Mouse (Mus musculus): ENCODE measurements around the gene Spaca3.

Spaca3 gene

DNA sequence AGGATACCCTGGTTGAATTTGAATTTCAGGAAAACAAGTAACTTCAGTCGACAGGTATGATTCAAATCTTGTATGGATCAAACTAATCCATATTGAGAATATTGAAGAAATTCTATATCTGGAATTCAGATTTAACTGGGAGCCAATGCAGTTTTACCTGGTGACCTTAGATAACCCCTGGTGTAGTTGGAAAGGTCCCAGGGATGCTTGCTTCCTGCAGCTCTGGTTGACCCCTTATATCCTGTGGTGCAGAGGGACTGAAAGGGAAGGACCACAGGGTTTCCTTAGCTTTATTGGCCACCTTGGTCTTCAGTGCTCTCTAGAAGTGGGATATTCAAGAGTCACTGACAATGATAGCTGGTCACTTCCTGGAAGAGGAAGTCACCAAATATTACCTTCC is 9.9 kb downstream of the Spaca3 start:
- in situ Hi-C loops (cut with MboI, MseI), result no loop called here

DNA sequence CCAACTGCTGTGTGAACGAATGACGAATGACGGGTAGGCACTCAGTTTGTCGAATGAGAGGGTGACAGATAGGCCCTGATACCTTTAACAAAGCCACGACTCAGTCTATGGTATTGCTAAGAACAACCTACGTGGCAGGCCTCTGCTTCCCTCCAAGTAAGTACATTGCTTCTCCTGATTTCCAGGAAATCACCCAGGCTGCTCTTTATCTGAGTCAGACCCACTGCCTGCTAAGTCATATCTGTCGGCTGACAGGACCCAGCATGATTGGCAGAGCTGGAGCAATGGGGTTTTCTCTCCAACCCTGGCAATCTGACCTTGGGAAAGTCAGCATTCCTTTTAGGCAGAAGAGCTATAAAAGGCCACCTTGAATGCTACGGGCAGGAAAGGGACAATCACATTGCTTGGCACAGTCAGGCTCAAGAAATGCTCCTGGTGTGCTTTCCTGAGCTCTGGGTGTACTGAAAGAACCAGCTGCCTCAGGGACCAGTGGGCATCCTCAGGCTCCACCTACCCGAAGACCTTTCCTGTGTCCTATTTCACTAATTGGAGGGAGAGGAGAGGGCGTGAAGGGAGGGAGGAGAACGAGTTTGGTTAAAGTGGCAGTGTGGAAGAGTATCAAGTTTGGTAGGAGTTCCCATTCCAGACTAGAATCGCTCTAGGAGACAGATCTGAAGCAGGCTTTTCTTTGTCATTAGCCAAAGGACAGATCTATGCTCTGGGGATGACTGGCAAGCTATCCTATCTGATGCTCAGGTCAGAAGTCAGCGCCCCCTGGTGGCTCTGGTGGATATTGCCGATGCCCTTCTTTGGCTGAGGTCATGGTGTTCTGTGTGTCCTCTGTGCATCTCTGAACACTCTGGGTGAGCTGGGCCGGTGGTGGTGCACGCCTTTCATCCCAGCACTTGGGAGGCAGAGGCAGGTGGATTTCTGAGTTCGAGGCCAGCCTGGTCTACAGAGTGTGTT is 14.6 kb downstream of the Spaca3 start:
- in situ Hi-C loops (cut with MboI, MseI), result no loop called here

DNA sequence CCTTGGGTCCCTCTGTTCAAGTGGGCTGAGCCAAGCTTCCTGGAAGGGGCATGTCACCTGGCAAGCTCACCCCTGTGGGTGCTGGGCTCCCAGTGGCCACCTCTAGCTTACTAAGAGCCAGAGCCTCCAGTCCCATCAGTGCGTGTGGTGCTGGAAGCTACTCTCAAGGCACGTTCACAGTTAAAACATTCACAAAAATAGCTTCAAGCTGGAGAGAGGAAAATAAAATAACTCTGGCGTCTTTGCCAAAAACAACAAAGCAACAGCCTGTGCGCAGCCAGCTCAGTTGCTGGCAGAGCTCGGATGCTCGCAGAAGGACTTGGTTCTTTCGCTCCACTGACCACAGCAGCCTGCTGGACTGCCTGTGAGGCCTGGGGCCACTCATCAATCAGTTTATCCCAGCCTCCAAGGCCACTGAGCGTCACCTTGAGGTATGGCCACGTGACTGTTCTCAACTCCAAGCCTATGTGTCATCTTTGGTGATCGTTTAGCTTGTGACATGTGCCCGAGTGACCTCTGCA is 19.0 kb downstream of the Spaca3 start:
- in situ Hi-C loops (cut with MboI, MseI), result no loop called here

DNA sequence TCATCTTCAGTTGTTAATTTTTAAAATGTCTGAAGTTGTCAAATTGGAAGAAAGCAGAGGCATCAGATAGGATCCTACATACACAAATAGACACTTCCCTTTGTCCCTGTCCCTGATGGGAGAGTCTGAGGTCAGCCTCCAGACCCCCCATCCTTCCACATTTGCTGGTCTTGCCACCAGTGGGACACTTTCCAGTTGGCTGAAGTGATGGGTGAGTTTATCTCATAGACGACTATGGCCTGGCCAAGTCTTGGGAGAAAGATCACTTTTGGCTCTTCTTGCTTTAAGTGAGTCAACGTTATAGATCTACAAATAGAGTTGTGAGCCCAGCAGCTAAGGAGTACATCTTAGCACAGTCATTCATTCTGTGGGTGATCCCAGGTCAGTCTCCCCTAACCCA is 19.9 kb downstream of the Spaca3 start:
- in situ Hi-C loops (cut with MboI, MseI), result no loop called here

DNA sequence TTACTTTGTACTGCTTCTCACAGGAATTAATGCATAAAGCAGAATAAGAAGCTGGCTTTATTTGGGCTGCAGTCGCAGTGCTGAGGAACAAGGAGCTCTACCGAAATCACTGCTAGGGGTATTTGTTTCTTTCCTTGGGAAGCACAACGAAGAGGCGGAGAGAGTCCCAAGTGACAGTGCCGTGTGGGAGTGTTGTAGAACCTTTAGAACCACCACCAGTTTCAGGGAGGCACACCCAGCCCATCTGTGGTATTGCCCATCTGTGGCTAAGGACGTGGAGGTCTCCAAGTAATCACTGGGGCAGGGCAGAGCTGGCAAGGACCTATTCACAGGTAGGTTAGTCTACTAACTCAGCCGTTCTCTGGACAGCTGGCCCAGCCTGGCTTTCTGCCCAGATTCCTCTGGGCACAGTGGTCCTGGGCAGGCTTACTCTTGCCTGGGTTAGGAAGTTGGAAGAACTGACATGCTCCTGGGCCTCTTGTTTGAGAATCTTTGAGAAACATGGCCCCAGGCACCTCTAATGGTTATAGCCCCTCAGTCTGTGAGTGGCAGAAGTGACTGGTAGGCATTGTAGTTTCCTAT is 24.2 kb downstream of the Spaca3 start:
- in situ Hi-C loops (cut with MboI, MseI), result no loop called here

DNA sequence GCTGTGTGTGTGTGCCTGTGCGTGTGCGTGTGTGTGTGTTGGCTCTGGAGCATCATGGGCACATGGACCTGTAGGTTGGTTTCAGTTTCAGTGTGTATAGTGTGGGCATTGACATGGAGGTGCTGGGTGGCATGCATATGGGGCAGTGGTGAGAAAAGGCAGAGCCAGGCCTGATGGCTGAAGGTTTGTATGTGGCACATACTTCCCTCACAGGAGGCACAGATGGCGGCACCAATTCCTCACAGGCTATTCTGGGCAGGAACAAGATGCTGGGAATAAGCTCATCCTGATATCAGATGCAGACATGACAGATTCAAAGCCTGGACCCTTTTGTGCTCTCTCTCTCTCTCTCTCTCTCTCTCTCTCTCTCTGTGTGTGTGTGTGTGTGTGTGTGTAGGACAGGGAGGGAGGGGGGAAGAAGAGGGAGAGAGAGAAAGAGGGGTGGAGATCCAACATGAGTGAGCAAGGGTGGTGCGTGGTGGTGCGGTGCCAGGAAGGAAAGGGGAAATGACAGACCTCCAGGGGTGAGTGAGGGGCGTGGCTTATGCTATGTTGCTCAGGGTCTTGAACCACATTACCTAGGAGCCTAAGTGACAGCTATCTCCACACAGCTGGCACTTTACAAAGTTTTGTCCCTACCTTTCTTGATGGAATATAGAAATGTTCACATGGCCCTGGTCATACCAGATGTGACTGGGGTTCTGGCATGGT is 26.5 kb downstream of the Spaca3 start:
- in situ Hi-C loops (cut with MboI, MseI), result no loop called here

DNA sequence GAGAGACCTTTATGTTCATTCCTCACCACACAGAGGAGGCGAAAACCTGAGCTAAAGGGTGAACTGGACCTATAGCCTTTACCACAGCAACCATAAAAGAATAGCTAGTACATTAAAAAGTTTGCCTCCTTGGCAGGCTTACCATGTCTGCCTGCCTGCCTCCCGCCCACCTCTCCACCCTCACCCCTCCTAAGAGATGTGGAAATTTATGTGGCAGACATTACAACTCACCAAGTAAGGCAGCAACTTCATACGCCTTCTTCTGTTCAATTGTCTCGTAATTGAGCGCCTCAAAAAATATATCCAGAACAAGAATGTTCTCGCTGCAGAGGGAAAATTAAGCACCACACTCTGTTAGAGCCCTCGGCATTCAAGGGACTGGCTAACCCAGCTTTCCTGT is 28.2 kb downstream of the Spaca3 start:
- in situ Hi-C loops (cut with MboI, MseI), result no loop called here

DNA sequence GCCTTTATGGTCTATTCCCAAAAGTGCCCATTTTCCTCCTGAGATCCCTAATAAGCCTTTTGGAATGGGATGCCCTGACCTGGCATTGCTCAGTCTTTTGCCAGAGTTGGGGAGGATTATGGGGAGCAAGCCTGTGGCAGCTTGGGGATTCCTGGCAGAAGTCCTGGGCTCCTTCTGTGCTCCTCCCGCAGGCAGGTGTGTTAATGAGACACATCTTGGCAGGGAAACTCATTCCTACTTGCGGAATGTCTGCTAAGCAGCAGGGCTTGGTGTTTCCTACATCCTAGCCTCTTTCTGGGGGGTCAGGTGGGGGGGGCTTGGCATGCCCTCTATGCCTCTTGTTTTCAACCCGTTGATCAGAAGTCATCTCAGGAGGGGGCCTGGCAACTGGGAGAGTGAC is 28.9 kb downstream of the Spaca3 start:
- in situ Hi-C loops (cut with MboI, MseI), result no loop called here

DNA sequence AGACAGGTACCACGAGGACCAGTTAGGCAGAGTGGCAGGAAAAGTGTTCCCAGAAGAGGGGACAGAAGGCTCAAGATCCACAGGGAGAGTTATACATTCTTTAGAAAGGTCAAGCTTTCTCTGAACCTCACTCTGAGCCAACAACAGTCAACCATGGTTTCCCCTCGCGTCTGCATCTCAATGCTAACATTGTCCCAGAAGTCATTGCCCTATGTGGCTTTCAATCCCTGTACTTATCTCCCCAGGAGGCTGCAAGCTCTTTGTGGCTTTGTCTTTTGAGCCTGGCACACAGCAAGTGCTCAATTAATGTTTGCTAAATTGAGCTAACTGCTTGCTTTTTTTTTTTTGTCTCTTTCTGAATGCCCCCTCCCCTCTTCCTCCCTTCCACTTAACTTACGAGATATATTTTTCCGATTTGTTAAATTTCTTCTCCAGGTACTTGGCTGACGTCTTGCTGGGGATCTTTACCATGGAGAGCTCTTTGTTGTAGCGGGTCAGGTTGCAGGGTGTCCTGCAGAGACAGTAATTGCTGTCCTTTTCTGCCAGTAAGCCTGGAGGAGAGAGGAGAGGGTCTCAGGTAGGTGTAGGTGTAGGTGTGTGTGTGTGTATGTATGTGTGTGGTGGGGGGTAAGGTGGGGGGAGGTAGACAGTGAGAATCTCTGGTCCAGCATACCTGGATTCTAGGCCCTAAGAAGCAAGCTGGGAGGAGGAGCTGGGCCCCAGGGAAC is 31.3 kb downstream of the Spaca3 start:
- in situ Hi-C loops (cut with MboI, MseI), result no loop called here

DNA sequence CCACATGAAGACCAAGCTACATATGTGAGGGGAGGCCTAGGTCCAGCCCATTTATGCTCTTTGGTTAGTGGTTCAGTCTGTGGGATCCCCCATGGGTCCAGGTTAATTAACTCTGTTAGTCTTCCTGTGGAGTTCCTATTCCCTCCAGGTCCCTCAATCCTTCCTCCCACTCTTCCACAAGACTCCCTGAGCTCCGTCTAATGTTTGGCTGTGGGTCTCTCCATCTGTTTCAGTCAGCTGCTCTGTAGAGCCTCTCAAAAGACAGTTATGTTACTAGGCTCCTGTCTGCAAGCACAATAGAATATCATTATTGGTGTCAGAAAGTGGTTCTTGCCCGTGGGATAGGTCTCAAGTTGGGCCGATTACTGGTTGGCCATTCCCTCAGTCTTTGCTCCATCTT is 37.7 kb downstream of the Spaca3 start:
- in situ Hi-C loops (cut with MboI, MseI), result no loop called here

DNA sequence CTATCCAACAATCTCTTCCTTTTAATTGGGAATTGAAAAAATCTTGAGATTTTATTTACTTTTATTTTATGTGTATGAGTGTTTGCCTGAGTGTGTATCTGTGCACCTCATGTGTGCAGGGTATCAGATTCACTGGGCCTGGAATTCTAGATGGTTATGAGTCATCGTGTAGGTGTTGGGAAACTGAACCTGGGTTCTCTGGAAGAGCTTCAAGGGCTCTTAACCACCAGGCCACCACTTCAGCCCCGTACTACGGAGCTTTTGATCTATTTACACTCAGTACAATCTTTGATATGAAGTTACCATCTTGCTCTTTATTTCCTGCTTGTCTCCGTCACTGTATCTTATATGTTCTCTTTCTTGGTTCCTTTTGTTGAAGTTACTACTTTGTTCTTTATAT is 42.4 kb downstream of the Spaca3 start:
- in situ Hi-C loops (cut with MboI, MseI), result no loop called here

DNA sequence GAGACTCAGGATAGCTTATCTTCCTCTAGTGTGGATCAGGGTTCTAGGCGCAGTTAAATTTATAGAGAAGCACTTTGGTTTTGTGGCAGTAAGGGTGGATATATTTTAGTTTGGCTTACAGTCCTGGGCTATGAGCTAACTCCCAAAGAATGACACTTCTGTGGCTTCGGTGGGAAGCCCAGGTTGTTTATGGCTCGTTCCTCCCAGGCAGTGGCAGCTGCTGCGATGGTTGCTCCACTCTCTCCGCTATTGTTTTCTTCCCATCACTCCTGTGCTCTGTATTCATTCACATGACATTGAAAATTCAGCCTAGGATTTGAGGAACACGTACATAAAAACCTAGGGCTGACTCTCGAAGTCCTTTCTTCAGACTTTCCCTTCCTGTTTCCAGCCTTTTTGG is 44.5 kb downstream of the Spaca3 start:
- in situ Hi-C loops (cut with MboI, MseI), result no loop called here

DNA sequence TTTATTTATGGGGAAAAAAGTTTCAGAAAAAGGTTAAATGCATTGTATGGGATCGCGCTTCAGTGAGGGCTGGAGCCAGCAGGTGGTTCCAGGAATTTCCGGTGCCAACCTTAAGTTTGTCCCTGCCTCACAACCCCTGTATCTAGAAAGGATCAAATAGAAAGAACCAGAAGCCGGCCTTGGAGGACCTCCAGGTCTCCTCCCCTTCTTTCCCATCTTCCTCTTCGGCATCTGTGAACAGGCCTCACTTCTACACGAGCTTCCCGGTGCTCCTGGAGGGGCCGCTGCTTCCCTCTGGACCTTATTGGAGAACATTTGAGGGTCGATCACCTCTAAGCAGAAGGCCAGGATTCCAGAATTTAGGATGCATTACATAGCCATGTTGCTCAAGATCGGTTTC is 45.3 kb downstream of the Spaca3 start:
- in situ Hi-C loops (cut with MboI, MseI), result no loop called here

DNA sequence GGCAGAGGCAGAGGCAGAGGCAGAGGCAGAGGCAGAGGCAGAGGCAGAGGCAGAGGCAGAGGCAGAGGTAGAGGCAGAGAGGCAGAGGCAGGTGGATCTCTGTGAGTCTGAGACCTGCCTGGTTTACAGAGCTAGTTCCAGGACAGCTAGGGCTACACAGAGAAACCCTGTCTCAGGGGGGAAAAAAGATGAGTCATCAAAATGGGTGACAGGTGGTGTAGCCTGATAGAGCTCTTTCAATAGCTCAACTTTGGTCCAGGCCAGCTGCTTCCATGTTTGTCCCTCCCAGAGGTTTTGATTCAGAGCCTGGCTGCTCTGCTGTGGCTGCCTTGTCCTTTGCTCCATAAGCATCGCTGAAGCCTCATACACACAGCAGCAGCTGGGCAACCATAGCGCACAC is 46.4 kb downstream of the Spaca3 start:
- in situ Hi-C loops (cut with MboI, MseI), result no loop called here

DNA sequence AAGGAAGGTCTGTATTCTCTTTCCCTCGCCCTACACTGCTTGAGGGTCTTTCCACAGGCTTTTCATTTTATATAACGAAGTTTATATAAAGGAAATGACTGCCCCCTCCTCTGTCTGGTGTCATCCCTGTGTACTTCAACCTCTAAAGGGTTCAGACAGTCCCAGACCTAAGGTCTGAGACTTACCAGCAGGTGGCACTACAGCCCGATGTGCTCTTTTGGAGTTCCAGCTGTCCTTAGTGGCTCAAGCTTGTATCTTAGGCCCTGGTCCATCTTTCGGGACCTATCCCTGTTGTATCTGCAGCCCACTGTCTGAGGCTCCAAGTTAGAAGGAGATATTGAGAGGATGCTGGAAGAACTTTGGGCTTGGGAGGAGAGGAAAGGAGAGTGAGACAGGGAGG is 48.3 kb downstream of the Spaca3 start:
- in situ Hi-C loops (cut with MboI, MseI), result no loop called here

DNA sequence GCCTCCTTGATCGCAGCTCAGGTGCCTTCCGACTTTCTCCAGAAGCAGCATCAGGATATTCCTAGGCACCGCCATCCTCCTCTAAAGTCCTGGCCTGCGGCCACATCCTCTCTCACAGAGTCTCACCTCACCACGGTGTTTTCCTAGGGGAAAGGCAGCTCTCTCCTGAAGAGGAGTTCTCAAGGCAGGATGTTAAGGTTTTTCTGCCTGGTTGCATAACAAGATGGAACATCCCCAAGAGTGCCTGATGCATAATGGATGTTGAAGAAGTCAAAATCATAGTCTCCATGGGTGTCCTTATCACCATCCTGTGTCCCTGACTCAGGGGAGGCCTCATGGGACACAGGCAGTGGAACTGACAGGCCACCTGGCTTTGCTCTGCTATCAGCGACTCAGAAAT is 49.7 kb downstream of the Spaca3 start:
- in situ Hi-C loops (cut with MboI, MseI), result no loop called here

DNA sequence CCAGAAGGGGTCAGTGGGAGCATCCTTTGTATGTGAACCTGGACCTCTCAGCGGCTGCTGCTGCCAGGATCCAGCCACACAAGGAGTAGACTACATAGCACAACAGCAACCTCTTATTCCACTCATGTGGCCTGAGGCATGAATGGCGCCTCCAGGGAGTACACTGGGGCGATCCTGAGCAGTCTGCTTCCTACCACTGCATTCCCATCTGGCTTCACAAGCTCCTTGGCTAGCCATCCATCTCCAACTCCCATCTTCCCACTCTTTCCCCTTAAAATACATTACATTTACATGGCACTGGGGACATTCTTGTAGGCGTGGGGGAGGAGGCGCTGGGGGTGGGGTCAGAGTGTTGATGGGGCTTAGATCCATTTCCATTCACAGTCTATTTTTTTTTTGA is 54.6 kb downstream of the Spaca3 start:
- in situ Hi-C loops (cut with MboI, MseI), result no loop called here

DNA sequence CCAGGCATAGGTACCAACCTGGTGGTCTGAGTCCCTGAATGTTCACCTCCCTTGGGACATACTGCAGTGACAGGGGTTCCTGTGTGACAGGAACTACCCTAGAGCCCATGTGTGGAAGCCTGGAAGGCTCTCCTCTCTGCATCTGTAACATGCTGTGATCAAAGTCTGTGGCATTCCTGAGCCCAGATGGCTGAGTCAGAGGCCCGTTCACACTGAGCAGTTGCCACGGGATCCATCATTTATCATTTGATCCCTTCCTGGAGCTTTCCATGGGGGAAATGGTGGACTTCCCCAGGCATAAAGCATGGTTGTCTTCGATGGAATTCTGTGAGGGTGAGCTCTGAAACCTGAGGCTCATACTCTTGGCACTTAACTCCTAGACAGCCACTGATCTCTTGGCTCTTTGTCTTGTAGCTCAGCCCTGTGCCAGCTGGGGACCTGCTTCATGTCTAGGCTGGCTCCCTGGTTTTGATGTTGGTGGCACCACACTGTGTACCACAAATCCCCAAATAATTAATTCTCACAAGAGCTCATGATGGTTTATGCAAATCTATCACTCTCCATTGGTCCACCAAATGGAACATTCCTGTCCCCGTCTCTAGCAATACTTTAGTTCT is 55.4 kb downstream of the Spaca3 start:
- in situ Hi-C loops (cut with MboI, MseI), result no loop called here

All from T-helper 2 cell (primary cell).